Mouse (Mus musculus): ENCODE data around the gene Cckbr. TPM values are rescaled to one million over a fixed set of nuclear protein-coding genes. Genes with fewer than 3 reads are reported as not detected.
"Not testable (repeated sequence)": the region's sequence is repeated elsewhere in the genome, so short reads cannot be mapped to it uniquely, and the experiment has no call there.

Gene Cckbr
- polyA plus RNA-seq, 1 experiment from 2014 or later, result 5.5 TPM

DNA sequence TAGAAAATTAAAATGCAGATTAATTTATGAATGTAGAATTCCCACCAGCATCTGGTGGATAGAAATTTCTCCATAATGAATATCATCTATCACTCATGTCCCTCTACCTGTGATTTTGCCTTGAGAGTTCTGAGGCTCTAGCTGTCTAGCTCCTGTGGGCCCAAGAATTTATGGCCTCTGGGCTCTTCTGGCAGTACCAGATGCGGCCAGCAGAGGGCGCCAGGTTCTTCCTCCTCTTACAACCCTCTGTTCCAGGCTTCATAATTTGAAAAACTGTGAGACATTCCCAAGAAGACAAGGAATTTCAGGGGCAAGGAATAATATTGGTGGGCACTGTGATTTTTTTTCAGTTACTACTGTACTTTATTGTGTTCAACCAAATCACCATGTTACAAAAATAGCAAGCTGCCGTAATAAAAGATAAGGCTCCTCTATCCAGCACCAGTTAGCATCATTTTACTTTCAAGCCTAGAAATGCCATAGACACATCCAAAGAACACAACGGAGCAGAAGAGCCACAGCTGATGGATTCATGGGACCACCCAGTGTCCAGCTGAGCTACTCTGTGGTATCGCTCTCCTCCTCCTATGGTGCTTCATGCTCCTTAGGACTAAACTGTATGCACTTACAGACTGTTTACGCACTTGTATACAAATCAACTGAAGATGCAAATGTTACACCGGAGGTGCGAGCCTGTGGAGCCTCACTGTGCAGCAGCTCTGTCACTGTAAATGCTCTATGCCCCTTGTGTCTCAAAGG, 13.5 kb upstream of the Cckbr start:
- ATAC-seq (ENCODE audit: low FRiP score, low read depth); H3K4me3 ChIP-seq; H3K27ac ChIP-seq (replicated peaks); H3K4me1 ChIP-seq (replicated peaks); H3K9ac ChIP-seq; H3K4me2 ChIP-seq; H3K9me3 ChIP-seq; H3K36me3 ChIP-seq; H3K27me3 ChIP-seq: not testable (repeated sequence)
- 55% methylated on average over 8 of the region's 8 CpGs for WGBS

DNA sequence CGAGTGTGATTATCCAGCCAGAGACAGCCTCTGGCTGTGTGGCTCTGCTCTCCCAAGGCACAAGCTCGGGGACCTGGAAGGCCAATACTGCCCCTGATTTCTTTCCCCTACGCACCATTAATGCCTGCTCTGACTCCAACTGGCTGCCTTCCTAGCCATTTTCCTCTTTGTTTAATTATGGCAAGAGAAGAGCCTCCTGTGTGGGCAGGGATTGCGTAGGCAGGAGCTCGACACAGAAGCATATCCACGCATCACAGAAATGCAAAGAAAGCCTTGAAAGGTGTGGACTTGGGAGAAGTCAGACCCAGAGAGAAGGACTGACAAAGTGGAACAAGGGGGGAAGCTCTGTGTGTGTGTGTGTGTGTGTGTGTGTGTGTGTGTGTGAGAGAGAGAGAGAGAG, 11.1 kb upstream of the Cckbr start:
- no peaks in the 10 kb centered on the region for H3K36me3 ChIP-seq
- no peak overlapping the region for H3K9ac ChIP-seq
- 51% methylated on average over 6 of the region's 6 CpGs for WGBS
- H3K4me1 ChIP-seq (replicated peaks), result no peaks in the 10 kb centered on the region
- H3K9me3 ChIP-seq, result no peaks in the 10 kb centered on the region
- no peak overlapping the region for H3K4me2 ChIP-seq
- ATAC-seq (ENCODE audit: low FRiP score, low read depth), result no peak
- no peak overlapping the region for H3K27ac ChIP-seq (replicated peaks)
- H3K27me3 ChIP-seq, result no peaks in the 10 kb centered on the region
- no peak overlapping the region for H3K4me3 ChIP-seq

DNA sequence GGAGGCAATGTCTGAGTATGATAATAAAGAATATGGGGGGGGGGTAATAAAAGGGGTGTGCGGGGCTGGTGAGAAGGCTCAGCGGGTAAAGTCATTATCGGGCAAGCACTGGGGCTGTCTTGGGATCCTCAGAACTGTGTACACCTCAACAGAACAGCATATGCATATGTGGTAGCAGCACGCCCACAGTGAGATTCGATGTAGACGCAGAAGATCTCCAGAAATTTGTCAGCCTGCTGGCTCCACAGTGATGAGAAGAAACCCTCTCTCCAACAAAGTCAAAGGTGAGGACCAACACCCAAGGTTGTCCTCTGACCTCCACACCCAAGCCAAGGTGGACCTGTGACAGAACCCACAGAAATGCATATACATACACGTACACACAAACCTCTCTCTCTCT, 9.0 kb upstream of the Cckbr start:
- H3K9me3 ChIP-seq, result no peaks in the 10 kb centered on the region
- H3K27me3 ChIP-seq, result no peaks in the 10 kb centered on the region
- H3K4me1 ChIP-seq (replicated peaks), result no peaks in the 10 kb centered on the region
- H3K9ac ChIP-seq, result no peak overlapping the region
- H3K36me3 ChIP-seq, result no peaks in the 10 kb centered on the region
- no peak overlapping the region for H3K27ac ChIP-seq (replicated peaks)
- no peak for ATAC-seq (ENCODE audit: low FRiP score, low read depth)
- H3K4me2 ChIP-seq, result no peak overlapping the region
- WGBS, result 96% methylated on average over 7 of the region's 7 CpGs
- H3K4me3 ChIP-seq, result no peak overlapping the region

DNA sequence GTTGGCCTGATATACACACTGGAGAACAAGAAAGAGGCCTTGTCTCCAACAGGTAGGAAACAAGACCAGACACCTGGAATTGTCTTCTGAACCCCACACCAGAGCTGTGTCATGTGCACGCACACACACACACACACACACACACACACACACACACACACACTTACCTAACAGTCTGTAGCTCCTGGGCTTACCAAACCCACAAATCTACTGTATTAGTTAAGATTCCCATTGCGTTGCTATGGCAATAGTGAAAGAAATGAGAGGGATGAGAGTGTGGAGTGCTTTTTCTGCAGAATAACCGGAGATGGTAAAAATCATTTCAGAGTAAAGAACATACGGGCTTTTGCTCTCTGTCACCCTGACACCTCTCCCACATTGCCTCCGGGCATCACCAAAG, 7.4 kb upstream of the Cckbr start:
- H3K9me3 ChIP-seq, result no peaks in the 10 kb centered on the region
- no peaks in the 10 kb centered on the region for H3K36me3 ChIP-seq
- no peaks in the 10 kb centered on the region for H3K27me3 ChIP-seq
- no peak for ATAC-seq (ENCODE audit: low FRiP score, low read depth)
- H3K9ac ChIP-seq, result no peak overlapping the region
- no peak overlapping the region for H3K27ac ChIP-seq (replicated peaks)
- H3K4me3 ChIP-seq, result no peak overlapping the region
- H3K4me2 ChIP-seq, result no peak overlapping the region
- 82% methylated on average over 5 of the region's 5 CpGs for WGBS
- H3K4me1 ChIP-seq (replicated peaks), result no peaks in the 10 kb centered on the region

DNA sequence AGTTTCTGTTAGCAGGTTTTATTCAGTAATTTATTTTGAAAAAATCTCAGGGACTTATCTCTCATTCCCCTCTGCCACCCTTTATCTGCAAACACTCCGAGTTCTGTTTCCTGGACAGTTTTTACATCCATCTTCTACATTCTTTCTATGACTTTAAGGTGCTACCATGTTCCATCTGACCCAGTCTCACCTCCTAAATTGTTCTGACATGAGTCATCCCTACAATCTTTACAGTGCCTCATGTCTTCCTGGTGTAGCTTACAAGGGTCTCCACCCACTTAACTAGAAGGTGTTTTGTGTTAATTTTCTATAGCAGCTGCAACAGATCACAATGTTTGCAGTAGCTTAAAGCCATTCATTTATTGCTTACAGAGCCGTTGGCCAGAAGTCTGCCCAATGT, 4.6 kb upstream of the Cckbr start:
- Histone ChIP-seq H3K4me1 (replicated peaks) (peaks cover 11% of the 10 kb centered on the region; the same call in 1 of the 2 replicates), H3K27me3 (peaks cover 5% of the 10 kb centered on the region; the same call in 1 of the 2 replicates), H3K4me3 (no peak overlapping the region), H3K27ac (replicated peaks) (no peak overlapping the region), H3K9me3 (no peaks in the 10 kb centered on the region), H3K4me2 (no peak overlapping the region), H3K9ac (no peak overlapping the region), H3K36me3 (no peaks in the 10 kb centered on the region)
- no peak for ATAC-seq (ENCODE audit: low FRiP score, low read depth)
- 69% methylated on average over 2 of the region's 2 CpGs for WGBS

DNA sequence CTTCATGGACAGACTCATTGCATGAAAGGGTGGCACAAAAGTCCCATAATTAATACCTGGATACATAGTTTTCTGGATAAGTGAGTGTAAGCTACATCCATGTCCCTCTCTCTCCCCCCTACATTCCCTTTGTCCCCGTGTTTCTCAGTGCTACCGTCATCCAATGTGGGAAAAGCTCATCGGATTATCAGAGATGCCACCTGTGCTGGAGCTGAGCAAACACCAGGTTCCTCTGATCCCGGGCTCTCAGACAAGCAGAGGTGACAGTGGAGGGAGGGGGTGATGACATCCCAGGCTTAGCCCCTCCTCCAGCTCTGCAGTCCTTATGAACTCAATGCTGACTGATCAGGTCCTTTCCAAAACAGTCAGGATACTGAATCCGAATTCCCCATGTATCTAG, 1.2 kb upstream of the Cckbr start:
- H3K27me3 ChIP-seq, result peaks cover 7% of the 10 kb centered on the region; the same call in 1 of the 2 replicates
- H3K4me2 ChIP-seq, result no peak overlapping the region
- peaks cover 14% of the 10 kb centered on the region; the same call in 1 of the 2 replicates for H3K4me1 ChIP-seq (replicated peaks)
- WGBS, result 33% methylated on average over 5 of the region's 5 CpGs
- no peak overlapping the region for H3K9ac ChIP-seq
- no peaks in the 10 kb centered on the region for H3K9me3 ChIP-seq
- no peak overlapping the region for H3K27ac ChIP-seq (replicated peaks)
- H3K4me3 ChIP-seq, result no peak overlapping the region
- ATAC-seq (ENCODE audit: low FRiP score, low read depth), result no peak
- H3K36me3 ChIP-seq, result no peaks in the 10 kb centered on the region

DNA sequence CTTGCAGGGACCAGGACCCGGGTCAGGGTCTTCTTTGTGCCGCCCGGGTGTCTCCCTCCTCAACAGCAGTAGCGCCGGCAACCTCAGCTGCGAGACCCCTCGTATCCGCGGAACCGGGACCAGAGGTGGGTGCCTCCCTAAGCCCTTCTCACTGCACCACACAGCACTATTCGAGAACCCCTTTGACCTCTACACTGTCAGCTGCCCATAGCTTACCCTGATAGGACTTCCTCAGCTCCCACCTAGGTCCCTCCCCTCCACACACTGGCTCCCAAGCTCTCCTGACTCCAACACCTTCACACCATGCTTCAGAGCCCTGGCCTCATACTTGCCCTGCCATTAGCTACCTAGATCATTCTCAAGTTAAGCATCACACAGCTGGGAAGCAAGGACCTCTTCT, 520 bp downstream of the Cckbr start:
- Histone ChIP-seq H3K4me2 (peak overlapping the region; percentile 91), H3K9me3 (no peaks in the 10 kb centered on the region), H3K4me1 (replicated peaks) (peaks cover 14% of the 10 kb centered on the region; the same call in 1 of the 2 replicates), H3K9ac (peak overlapping the region; percentile 58), H3K4me3 (peak overlapping the region; percentile 62), H3K27ac (replicated peaks) (0 out of 2 replicates have a peak overlapping the region, but pooled peaks have one; percentile 14), H3K36me3 (no peaks in the 10 kb centered on the region), H3K27me3 (peaks cover 7% of the 10 kb centered on the region; the same call in 1 of the 2 replicates)
- WGBS, result under 1% methylated on average over 11 of the region's 11 CpGs
- peak; percentile 68 for ATAC-seq (ENCODE audit: low FRiP score, low read depth)

DNA sequence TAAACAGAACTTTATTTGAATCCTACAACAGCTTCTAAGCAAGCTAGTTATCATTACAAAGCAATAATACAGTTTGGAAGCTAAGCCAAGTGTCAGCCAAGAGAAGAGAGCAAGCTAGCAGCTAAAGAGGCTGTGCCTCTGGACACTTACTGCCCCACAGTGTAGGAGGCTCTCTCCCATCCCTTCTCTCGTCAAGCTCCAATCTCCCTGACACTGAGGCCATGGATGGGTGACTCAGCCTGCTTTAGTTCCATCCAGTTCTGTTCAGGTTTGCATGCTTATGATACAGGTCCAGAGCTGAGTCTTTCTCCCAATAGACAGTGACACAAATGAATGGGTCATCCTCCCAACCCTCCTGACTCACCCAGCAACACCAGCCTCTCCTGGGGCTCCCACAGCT, 6.5 kb downstream of the Cckbr start:
- Histone ChIP-seq H3K27me3 (no peaks in the 10 kb centered on the region), H3K27ac (replicated peaks) (no peak overlapping the region), H3K9ac (no peak overlapping the region), H3K4me1 (replicated peaks) (no peaks in the 10 kb centered on the region), H3K4me3 (no peak overlapping the region), H3K36me3 (no peaks in the 10 kb centered on the region; the same call in 1 of the 2 replicates), H3K4me2 (no peak overlapping the region), H3K9me3 (no peaks in the 10 kb centered on the region)
- no peak for ATAC-seq (ENCODE audit: low FRiP score, low read depth)
- WGBS, result 60% methylated on average over 1 of the region's 1 CpGs

DNA sequence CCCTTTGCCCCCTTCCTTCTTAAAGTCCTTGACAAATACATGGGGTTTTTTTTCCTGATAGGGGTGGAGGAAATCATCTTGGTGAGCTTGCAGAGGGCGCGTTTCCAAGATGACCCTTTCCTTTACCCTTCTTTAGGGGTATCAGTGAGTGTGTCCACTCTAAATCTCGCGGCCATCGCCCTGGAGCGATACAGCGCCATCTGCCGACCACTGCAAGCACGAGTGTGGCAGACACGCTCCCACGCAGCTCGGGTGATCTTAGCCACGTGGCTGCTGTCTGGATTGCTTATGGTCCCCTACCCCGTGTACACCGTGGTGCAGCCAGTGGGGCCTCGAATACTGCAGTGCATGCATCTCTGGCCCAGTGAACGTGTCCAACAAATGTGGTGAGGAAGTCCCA, 8.3 kb downstream of the Cckbr start:
- no peaks in the 10 kb centered on the region for H3K4me1 ChIP-seq (replicated peaks)
- H3K9ac ChIP-seq, result no peak overlapping the region
- no peak overlapping the region for H3K27ac ChIP-seq (replicated peaks)
- WGBS, result 91% methylated on average over 17 of the region's 17 CpGs
- H3K27me3 ChIP-seq, result no peaks in the 10 kb centered on the region
- no peak overlapping the region for H3K4me2 ChIP-seq
- H3K4me3 ChIP-seq, result no peak overlapping the region
- ATAC-seq (ENCODE audit: low FRiP score, low read depth), result no peak
- H3K36me3 ChIP-seq, result no peaks in the 10 kb centered on the region; the same call in 1 of the 2 replicates
- no peaks in the 10 kb centered on the region for H3K9me3 ChIP-seq

DNA sequence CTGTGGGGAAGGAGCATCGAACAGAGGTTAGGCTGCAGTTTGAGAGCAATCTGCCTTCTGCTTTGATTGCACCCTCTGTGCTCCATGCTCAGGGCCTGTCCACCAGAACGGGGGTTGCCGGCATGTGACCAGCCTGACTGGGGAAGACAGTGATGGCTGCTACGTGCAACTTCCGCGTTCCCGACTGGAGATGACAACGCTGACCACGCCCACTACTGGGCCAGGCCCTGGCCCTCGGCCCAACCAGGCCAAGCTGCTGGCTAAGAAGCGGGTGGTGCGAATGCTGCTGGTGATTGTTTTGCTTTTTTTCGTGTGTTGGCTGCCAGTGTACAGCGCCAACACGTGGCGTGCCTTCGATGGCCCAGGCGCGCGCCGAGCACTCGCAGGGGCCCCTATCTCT, 9.3 kb downstream of the Cckbr start:
- Histone ChIP-seq H3K9ac (no peak overlapping the region), H3K27me3 (no peaks in the 10 kb centered on the region), H3K4me2 (no peak overlapping the region), H3K4me3 (no peak overlapping the region), H3K4me1 (replicated peaks) (no peaks in the 10 kb centered on the region), H3K36me3 (no peaks in the 10 kb centered on the region; the same call in 1 of the 2 replicates), H3K27ac (replicated peaks) (no peak overlapping the region), H3K9me3 (no peaks in the 10 kb centered on the region)
- ATAC-seq (ENCODE audit: low FRiP score, low read depth), result no peak
- 83% methylated on average over 22 of the region's 22 CpGs for WGBS

DNA sequence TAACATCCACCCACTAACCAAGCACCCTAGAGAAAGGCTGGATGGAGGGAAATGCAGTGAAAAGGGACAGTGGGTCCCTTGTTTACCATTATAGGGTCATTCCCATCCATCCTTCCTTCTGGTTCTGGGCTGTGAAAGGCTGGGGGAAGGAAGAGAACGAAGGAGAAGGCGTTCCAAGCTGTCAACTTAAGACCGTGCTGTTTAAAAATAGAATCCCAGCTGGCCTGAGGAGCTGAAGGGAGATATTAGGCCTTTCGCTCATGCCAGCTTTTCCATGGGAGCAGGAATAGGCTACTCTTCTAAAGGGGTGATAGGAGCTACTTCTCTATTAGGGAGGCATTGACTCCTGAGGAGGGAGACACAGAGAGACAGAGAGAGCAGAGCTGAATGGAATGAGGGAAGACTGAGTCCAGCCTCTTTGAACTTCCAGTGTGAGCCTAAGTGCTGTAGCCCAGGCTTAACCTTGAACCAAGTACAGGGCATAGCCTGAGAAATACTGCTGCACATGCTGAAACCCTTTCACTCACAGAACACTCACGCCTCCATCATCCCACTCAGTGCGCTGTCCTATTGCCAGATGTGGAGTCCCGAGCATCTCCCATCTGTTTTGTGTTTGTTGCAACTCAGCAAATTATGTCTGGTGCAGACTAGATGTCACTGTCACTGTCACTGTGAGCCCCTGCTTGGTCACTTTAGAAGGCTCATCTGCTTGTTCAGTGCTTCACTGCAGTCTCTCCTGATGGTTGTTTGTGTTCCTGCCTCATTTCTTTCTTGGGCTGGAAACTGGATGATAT, 12.6 kb downstream of the Cckbr start:
- no peaks in the 10 kb centered on the region for H3K4me1 ChIP-seq (replicated peaks)
- WGBS, result 87% methylated on average over 7 of the region's 7 CpGs
- H3K9ac ChIP-seq, result no peak overlapping the region
- no peak overlapping the region for H3K4me3 ChIP-seq
- H3K4me2 ChIP-seq, result no peak overlapping the region
- H3K27ac ChIP-seq (replicated peaks), result no peak overlapping the region
- H3K9me3 ChIP-seq, result no peaks in the 10 kb centered on the region
- ATAC-seq (ENCODE audit: low FRiP score, low read depth), result no peak
- H3K36me3 ChIP-seq, result no peaks in the 10 kb centered on the region; the same call in 1 of the 2 replicates
- H3K27me3 ChIP-seq, result no peaks in the 10 kb centered on the region

DNA sequence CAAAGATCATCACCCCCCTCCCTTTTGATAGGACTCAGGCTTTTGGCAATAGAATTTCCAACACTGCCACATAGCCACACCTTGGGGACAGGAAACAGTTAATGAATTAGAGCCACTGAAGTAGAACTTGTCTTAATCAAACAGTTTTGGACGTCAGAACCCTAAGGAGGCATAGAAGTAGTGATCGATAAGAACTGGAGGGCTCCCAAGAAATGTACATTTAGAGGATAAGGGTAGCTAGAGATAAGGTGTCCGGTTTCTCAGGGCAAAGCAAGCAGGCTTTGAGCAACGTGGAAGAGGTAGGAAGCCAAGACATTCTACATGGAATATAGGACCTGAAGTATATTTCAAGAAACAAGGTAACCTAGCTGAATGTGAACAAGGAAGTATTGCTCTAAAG, 15.9 kb downstream of the Cckbr start:
- no peak overlapping the region for H3K9ac ChIP-seq
- no peaks in the 10 kb centered on the region for H3K27me3 ChIP-seq
- 71% methylated on average over 4 of the region's 4 CpGs for WGBS
- no peak overlapping the region for H3K27ac ChIP-seq (replicated peaks)
- H3K9me3 ChIP-seq, result no peaks in the 10 kb centered on the region
- H3K36me3 ChIP-seq, result no peaks in the 10 kb centered on the region
- no peak for ATAC-seq (ENCODE audit: low FRiP score, low read depth)
- H3K4me1 ChIP-seq (replicated peaks), result no peaks in the 10 kb centered on the region
- no peak overlapping the region for H3K4me2 ChIP-seq
- H3K4me3 ChIP-seq, result no peak overlapping the region
